Mouse (Mus musculus): ENCODE measurements at regions not wholly inside any gene's neighbourhood (a gene's known extent, or its start where the extent isn't known, plus 50 kb on each side); places are given as distances from the start of the nearest gene placed in this dataset.

- TF ChIP-seq ZC3H11A (IDR thresholded peaks at IDR 0.05; ENCODE audit: borderline replicate concordance, low read depth, low read length) (no peak), MAFK (IDR thresholded peaks at IDR 0.05; ENCODE audit: insufficient read depth, low read depth, low read length) (no peak), CHD2 (IDR thresholded peaks at IDR 0.05; ENCODE audit: low read depth, low read length) (no peak), ZNF384 (IDR thresholded peaks at IDR 0.05; ENCODE audit: low read depth, low read length) (no peak), HCFC1 (IDR thresholded peaks at IDR 0.05; ENCODE audit: borderline replicate concordance, insufficient read depth, low read length) (no peak)
Measured at GRCm38 (mm10) chr15:50507999-50508624, 3376.6 kb upstream of the Gm7489 start.
